Mouse (Mus musculus) kidney, postnatal 0 days (tissue): ENCODE measurements around the gene Rhox7a. TPM values are rescaled to one million over a fixed set of nuclear protein-coding genes. Genes with fewer than 3 reads are reported as not detected.
"Not testable (repeated sequence)": the region's sequence is repeated elsewhere in the genome, so short reads cannot be mapped to it uniquely, and the experiment has no call there.

Experiments
- ATAC-seq: fragments of 200-750 bp; cut with Nextera tagmentation; replicated peaks from 2 replicates; pipeline ENCODE4 v1.8.0; 2017; ENCODE audit warnings: low read depth, moderate number of reproducible peaks, moderate TSS enrichment, moderate library complexity; ENCODE audit not compliant: low FRiP score
- DNase-seq: peaks from one replicate; pipeline ENCODE4 v3.0.0-alpha.2; 2016; ENCODE audit warnings: low spot score
- H3K27ac ChIP-seq: fragments of 300-500 bp; sonication (generic); 2 replicates; pipeline ENCODE4 v1.5.1; 2014; ENCODE audit warnings: mild to moderate bottlenecking
- H3K27me3 ChIP-seq: fragments of 300-500 bp; sonication (generic); 2 replicates; pipeline ENCODE4 v1.6.1; 2014; ENCODE audit warnings: low read length, mixed read lengths; ENCODE audit not compliant: insufficient read depth
- H3K36me3 ChIP-seq: fragments of 300-500 bp; sonication (generic); 2 replicates; pipeline ENCODE4 v1.6.1; 2014; ENCODE audit warnings: low read length, mixed read lengths; ENCODE audit not compliant: insufficient read depth
- H3K4me1 ChIP-seq: fragments of 300-500 bp; sonication (generic); replicated peaks from 2 replicates; pipeline ENCODE4 v1.6.1; 2014; ENCODE audit warnings: antibody characterized with exemption, low read length, mixed read lengths; ENCODE audit not compliant: insufficient read depth
- H3K4me2 ChIP-seq: fragments of 300-500 bp; sonication (generic); 2 replicates; pipeline ENCODE4 v1.6.1; 2014; ENCODE audit warnings: mild to moderate bottlenecking, low read length, moderate library complexity, mixed read lengths
- H3K4me3 ChIP-seq: fragments of 300-500 bp; sonication (generic); replicated peaks from 2 replicates; pipeline ENCODE4 v1.5.1; 2014; ENCODE audit warnings: low read depth, low read length
- H3K9ac ChIP-seq: fragments of 300-500 bp; sonication (generic); 2 replicates; pipeline ENCODE4 v1.6.1; 2014; ENCODE audit warnings: low read depth, low read length
- H3K9me3 ChIP-seq: fragments of 300-500 bp; sonication (generic); replicated peaks from 2 replicates; pipeline ENCODE4 v1.6.1; 2016; ENCODE audit warnings: low read length, inconsistent platforms, mixed read lengths
- CTCF ChIP-seq: IDR thresholded peaks from 2 replicates; pipeline ENCODE4 v1.5.1; 2016; ENCODE audit warnings: antibody characterized with exemption, low read depth, mild to moderate bottlenecking, moderate library complexity
- WGBS: fragments of 180-500 bp; shearing (Covaris S2); extraction: QIAGEN DNeasy Blood & Tissue Kit; methylation state at CpG from one replicate; pipeline ENCODE4 v1.1.7; 2014; 5-methylcytosine and 5-hydroxymethylcytosine counted together
- polyA plus RNA-seq: library from polyadenylated mRNA; unstranded; fragments of >200 nt; fragmentation: Nextera tagmentation; extraction: Ambion mirVana; gene quantifications from 2 replicates; pipeline ENCODE4 v1.2.1, GENCODE M21; 2015

Rhox7a gene
- polyA plus RNA-seq, result not detected in 2 replicates

DNA sequence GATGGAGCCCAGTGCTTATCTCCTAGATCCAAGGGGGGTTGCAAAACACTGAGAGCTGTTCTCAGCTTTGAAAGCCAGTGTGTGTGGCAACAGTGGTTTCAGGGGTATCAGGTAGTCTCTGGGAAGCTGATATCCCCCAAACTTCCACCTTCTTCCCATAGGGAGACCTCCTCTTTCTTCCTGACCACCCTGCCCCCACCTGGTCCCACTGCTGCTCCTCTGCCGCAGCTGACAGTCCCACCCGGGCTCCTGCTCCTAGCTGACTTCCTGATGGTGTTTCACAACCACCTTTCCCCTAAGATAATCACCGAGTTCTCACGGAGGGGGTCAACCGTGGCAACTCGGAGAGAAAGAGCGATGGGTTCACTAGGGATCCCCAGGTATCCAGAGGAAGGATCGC, at the start of gene Rhox7a:
TSS of gene Rhox7a (plus strand) at position 301 of the 400 bp plus-strand sequence.
- H3K9ac ChIP-seq, H3K4me2 ChIP-seq, H3K27me3 ChIP-seq, H3K27ac ChIP-seq, H3K4me1 ChIP-seq, ATAC-seq, H3K4me3 ChIP-seq, H3K36me3 ChIP-seq, H3K9me3 ChIP-seq, DNase-seq: not testable (repeated sequence)
- 78% methylated on average over 8 of the region's 8 CpGs for WGBS

DNA sequence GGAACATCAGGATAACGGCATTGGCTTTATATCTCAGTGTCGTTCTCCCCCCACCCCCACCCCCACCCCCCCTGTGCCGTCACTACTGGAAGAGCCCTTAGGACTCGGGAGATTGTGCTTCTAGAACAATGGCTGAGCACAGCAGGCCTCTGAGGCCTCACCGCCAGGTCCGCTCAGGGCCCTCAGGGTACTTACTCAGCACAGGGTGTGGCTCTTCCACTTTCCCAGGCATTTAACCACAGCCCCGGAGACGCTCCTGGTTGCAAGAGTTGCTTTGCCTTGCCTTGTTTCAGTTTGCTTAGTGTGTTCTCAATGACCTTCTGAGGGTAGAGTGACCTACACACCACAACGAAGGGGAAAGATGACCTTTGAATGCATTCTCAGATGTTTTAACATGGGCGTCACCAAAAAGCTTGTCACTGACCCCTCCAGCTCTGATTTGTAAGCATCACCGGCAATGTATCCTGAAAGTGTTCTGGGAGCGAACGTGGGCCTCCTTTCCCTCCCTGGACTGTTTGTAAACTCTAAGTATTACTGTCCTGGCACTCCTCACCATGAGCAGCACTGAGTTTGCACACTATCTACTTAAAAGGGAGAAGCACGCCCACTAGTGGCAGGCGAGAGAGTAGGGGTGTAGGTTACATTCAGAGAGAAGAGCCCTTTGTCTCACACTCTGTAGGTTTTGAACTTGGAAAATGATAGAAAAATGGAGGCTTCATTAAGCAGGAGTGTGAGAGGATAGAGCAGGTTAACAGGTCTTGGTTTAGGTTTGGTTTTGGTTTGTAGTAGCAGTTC, 24.0 kb upstream of the Rhox7a start:
- ATAC-seq, result no peak
- no peaks in the 10 kb centered on the region for H3K27me3 ChIP-seq
- H3K27ac ChIP-seq, result no peak overlapping the region
- H3K9me3 ChIP-seq, result no peaks in the 10 kb centered on the region
- WGBS, result 85% methylated on average over 14 of the region's 15 CpGs
- no peaks in the 10 kb centered on the region for H3K4me1 ChIP-seq
- H3K4me2 ChIP-seq, result no peak overlapping the region
- H3K36me3 ChIP-seq, result no peaks in the 10 kb centered on the region
- H3K9ac ChIP-seq, result no peak overlapping the region
- peak; percentile 5 for DNase-seq
- H3K4me3 ChIP-seq, result no peak overlapping the region
- peak; percentile 47 for TF ChIP-seq CTCF

DNA sequence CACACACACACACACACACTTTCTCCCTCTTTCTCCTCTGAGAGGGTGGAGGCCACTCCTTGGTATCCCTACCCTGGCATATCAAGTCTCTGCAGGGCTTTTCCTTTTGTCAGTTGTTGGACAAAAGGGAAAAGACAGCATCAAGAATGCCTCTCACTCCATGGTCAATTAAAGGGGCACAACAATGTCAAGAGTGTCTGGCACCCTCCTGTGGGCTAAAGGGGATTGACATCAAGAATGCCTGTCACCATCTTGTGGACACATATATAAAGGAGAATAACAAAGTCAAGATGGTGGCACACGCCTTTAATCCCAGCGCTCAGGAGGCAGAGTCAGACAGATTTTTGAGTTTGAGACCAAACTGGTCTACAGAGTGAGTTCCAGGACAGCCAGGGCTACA, 22.1 kb upstream of the Rhox7a start:
- no peak for ATAC-seq
- H3K4me1 ChIP-seq, result no peaks in the 10 kb centered on the region
- no peaks in the 10 kb centered on the region for H3K9me3 ChIP-seq
- WGBS, result 88% methylated on average over 2 of the region's 2 CpGs
- DNase-seq, result no peak
- no peak overlapping the region for H3K27ac ChIP-seq
- H3K4me2 ChIP-seq, result no peak overlapping the region
- no peaks in the 10 kb centered on the region for H3K36me3 ChIP-seq
- no peak overlapping the region for H3K9ac ChIP-seq
- H3K27me3 ChIP-seq, result no peaks in the 10 kb centered on the region
- peak; percentile 24; the same call in 1 of the 2 replicates for TF ChIP-seq CTCF
- H3K4me3 ChIP-seq, result no peak overlapping the region

DNA sequence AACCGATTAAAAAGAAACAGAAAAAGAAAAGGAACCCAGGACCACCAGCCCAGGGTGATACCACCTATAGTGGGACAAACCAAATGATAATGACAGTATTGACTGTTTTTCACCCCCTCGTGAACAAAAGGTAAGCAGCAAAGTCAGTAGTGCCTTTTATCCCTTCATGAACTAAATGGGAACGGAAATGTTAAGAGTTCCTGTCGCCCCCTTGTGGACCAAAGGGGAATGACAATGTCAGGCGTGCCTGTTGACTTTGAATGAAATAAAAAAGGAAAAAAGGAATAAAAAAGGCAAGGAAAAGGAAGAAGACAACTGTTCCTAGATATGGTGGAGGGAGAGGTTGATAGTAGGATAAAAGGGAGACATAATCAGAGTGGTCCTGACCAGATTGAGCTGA, 20.3 kb upstream of the Rhox7a start:
- no peaks in the 10 kb centered on the region for H3K4me1 ChIP-seq
- H3K9ac ChIP-seq, result no peak overlapping the region
- no peak overlapping the region for H3K27ac ChIP-seq
- no peak overlapping the region for H3K4me3 ChIP-seq
- peak; percentile 70 for TF ChIP-seq CTCF
- H3K27me3 ChIP-seq, result no peaks in the 10 kb centered on the region
- H3K36me3 ChIP-seq, result no peaks in the 10 kb centered on the region
- DNase-seq (peak; percentile 47), ATAC-seq (no peak)
- no peak overlapping the region for H3K4me2 ChIP-seq
- 25% methylated on average over 5 of the region's 5 CpGs for WGBS
- no peaks in the 10 kb centered on the region for H3K9me3 ChIP-seq

DNA sequence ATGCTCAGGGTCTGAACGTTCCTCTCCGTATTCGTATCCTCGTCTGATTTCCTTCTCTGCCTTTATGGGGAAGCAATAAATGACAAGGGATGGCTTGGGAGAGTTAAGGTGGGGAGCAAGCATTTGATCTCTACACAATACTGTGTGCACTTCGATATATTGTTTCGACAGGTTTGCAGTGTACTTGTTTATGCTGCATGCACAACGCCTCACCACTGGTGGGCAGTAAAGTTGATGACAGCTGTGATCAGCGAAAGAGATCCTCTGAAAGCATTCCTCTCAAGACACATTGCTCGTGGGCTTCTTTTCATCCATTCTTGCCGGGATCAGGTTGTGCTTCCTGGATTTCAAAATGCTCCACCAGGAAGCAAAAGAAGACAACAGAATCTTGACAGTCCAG, 15.8 kb upstream of the Rhox7a start:
- Histone ChIP-seq H3K36me3 (no peaks in the 10 kb centered on the region), H3K27me3 (no peaks in the 10 kb centered on the region), H3K9ac (no peak overlapping the region), H3K9me3 (no peaks in the 10 kb centered on the region), H3K4me2 (no peak overlapping the region), H3K4me1 (no peaks in the 10 kb centered on the region), H3K4me3 (no peak overlapping the region), H3K27ac (no peak overlapping the region)
- 65% methylated on average over 10 of the region's 10 CpGs for WGBS
- ATAC-seq (no peak), DNase-seq (no peak)
- peak; percentile 32; the same call in 1 of the 2 replicates for TF ChIP-seq CTCF

DNA sequence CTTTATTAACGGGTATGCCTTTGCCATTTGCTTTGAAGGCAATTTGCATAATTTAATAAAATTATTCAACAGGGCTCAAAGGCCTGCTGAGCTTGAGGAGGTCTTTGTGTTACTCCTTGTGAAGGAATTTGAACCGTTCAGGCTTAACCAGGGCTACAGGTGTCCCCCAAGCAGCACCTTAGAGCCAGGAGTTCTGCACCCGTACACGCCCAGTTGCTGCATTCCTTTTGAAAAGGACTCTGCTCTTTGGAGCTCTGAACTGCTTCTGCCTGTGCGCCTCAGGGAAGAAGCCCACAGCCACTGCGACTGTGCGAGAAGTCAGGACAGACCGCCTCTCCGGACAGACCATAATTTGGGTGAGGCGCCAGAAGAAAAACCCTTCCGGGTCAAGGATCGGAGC, 4.9 kb upstream of the Rhox7a start, which contains the start of gene Rhox6:
TSS of gene Rhox6 (plus strand) at position 301 of the 400 bp plus-strand sequence.
- not testable (repeated sequence) for H3K4me3 ChIP-seq, H3K4me2 ChIP-seq, ATAC-seq, H3K4me1 ChIP-seq, H3K27me3 ChIP-seq, H3K9me3 ChIP-seq, H3K9ac ChIP-seq, H3K36me3 ChIP-seq, DNase-seq, H3K27ac ChIP-seq
- WGBS, result 89% methylated on average over 4 of the region's 12 CpGs

DNA sequence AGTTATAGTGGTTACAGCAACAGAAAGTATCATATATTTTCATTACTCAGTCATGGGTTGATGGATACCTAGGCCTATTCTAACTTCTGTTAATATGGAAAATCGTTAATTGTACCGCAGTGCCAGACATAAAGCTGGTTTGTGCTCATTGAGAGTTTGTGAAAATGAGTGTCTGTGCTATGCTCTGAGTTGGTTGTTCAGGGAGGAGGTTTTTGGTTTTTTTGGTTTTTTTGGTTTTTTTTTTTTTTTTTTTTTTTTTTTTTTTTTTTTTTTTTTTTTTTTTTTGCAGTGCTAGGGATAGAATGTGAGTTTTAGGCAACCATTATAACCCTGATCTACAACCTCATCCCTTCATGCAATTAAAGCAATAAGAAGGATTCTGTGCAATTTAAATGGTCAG, 40.2 kb downstream of the Rhox7a start:
- no peak overlapping the region for H3K4me3 ChIP-seq
- H3K4me1 ChIP-seq, result no peaks in the 10 kb centered on the region
- DNase-seq (no peak), ATAC-seq (no peak)
- H3K4me2 ChIP-seq, result no peak overlapping the region
- H3K27ac ChIP-seq, result no peak overlapping the region
- no peak for TF ChIP-seq CTCF
- no peak overlapping the region for H3K9ac ChIP-seq
- no peaks in the 10 kb centered on the region for H3K9me3 ChIP-seq
- no peaks in the 10 kb centered on the region for H3K27me3 ChIP-seq
- 99% methylated on average over 2 of the region's 2 CpGs for WGBS
- no peaks in the 10 kb centered on the region for H3K36me3 ChIP-seq
